In genomic region chr7:28886486-28886885, GRCm38 (mm10) we compare ENCODE assay signal across 25 mouse cellular contexts. TPM values are rescaled to one million over a fixed set of nuclear protein-coding genes. Genes with fewer than 3 reads are reported as not detected.
DNase-seq lines count a peak whose midpoint lies in the region; ATAC-seq lines count a peak whose summit lies in the region.
"Had no signal": no experiment of that assay in that cellular context is flagged by ENCODE, and none has a peak within 500 bp of the region (broad histone marks: within the 10 kb centered on the region; RNA-seq: fewer than 3 reads in every experiment).

No protein-coding gene starts in this region.

- H3K27ac ChIP-seq in heart, embryonic 10.5 days, result no peak overlapping the region
- no peak overlapping the region for H3K27ac ChIP-seq in liver, embryonic 11.5 days (ENCODE audit: low read depth, low read length)
- H3K27ac ChIP-seq: forebrain, embryonic 13.5 days; gastrocnemius, adult 2 months; hindbrain, embryonic 10.5 days; limb, embryonic 13.5 days; liver, embryonic 15.5 days; neural tube, embryonic 15.5 days had no signal

- H3K36me3 ChIP-seq in heart, embryonic 10.5 days, result peaks cover 20% of the 10 kb centered on the region
- peaks cover 5% of the 10 kb centered on the region for H3K36me3 ChIP-seq in liver, embryonic 11.5 days (ENCODE audit: control insufficient read depth, insufficient read depth, low read length)

- peaks cover 61% of the 10 kb centered on the region for H3K27me3 ChIP-seq in heart, embryonic 10.5 days (ENCODE audit: insufficient read depth, poor library complexity, severe bottlenecking)
- peaks cover 45% of the 10 kb centered on the region for H3K27me3 ChIP-seq in liver, embryonic 11.5 days (replicated peaks; ENCODE audit: control insufficient read depth, insufficient read depth, low read length)

- peaks cover 19% of the 10 kb centered on the region for H3K4me1 ChIP-seq in heart, embryonic 10.5 days
- H3K4me1 ChIP-seq in liver, embryonic 11.5 days (replicated peaks; ENCODE audit: control insufficient read depth, insufficient read depth, low read length), result no peaks in the 10 kb centered on the region

- H3K9me3 ChIP-seq in heart, embryonic 10.5 days, result no peaks in the 10 kb centered on the region
- H3K9me3 ChIP-seq in liver, embryonic 11.5 days (ENCODE audit: control insufficient read depth, low read length), result no peaks in the 10 kb centered on the region
- H3K9me3 ChIP-seq: forebrain, embryonic 13.5 days; hindbrain, embryonic 10.5 days; limb, embryonic 13.5 days; liver, embryonic 15.5 days; neural tube, embryonic 15.5 days had no signal

- ATAC-seq in liver, embryonic 11.5 days (replicated peaks; ENCODE audit: low FRiP score), result no peak
- ATAC-seq: forebrain, embryonic 13.5 days had no signal

- WGBS in heart, embryonic 10.5 days, result 13% methylated on average over 14 of the region's 14 CpGs
- WGBS in liver, embryonic 11.5 days, result 21% methylated on average over 14 of the region's 14 CpGs

- no peak overlapping the region for H3K4me2 ChIP-seq in liver, embryonic 11.5 days
- H3K4me2 ChIP-seq: forebrain, embryonic 13.5 days; heart, embryonic 11.5 days; limb, embryonic 13.5 days; liver, embryonic 15.5 days; neural tube, embryonic 15.5 days had no signal

- 0 out of 2 replicates have a peak overlapping the region, but pooled peaks have one; percentile 2 for H3K4me3 ChIP-seq in heart, embryonic 10.5 days
- H3K4me3 ChIP-seq in liver, embryonic 11.5 days (ENCODE audit: low read depth, low read length), result no peak overlapping the region
- H3K4me3 ChIP-seq: forebrain, embryonic 13.5 days; gastrocnemius, adult 2 months; hindbrain, embryonic 10.5 days; limb, embryonic 13.5 days; liver, embryonic 15.5 days; neural tube, embryonic 15.5 days had no signal

- DNase-seq in heart, embryonic 10.5 days (ENCODE audit: low spot score), result no peak
- no peak for DNase-seq in heart, adult 9 months (ENCODE audit: low spot score in 2 of 2)
- DNase-seq in liver, result peak; percentile 35
- no peak for DNase-seq in liver, embryonic 11.5 days (ENCODE audit: low spot score)
- peak; percentile 50 for DNase-seq in thymus, postnatal 4 days
- DNase-seq in thymus, postnatal 10 days (ENCODE audit: low spot score in 2 of 2), result no peak
- no peak for DNase-seq in spleen, adult 12 weeks (ENCODE audit: low spot score)
- no peak for DNase-seq in ovary, postnatal 14 days (ENCODE audit: low spot score)
- DNase-seq: adrenal gland, adult 2 months; cerebellum, adult 18-20 months; cerebellum, postnatal 25 days; embryo, embryonic 11 days; gastrocnemius, adult 2 months; kidney, adult 11 months; kidney, postnatal 25 days; layer of hippocampus, postnatal 36 days; lung, postnatal 4 days; right cerebral cortex, postnatal 14 days; spleen, adult 18-20 months had no signal

- H3K9ac ChIP-seq in liver, embryonic 11.5 days (ENCODE audit: low read depth, low read length), result no peak overlapping the region
- H3K9ac ChIP-seq: forebrain, embryonic 13.5 days; limb, embryonic 13.5 days; liver, embryonic 15.5 days; neural tube, embryonic 15.5 days had no signal

RNA-seq across cellular contexts. Expression of gene Capn12, which starts 5.3 kb away (rescaled TPM):
- 0.20 and 0.34 TPM in 2 replicates for polyA plus RNA-seq in heart, embryonic 10.5 days (2016; fragmentation: Nextera tagmentation; extraction: Ambion mirVana)
- 0.21 and 0.37 TPM in 2 replicates for polyA plus RNA-seq in liver, embryonic 11.5 days (2014; fragmentation: Nextera tagmentation; extraction: Ambion mirVana)
- polyA plus RNA-seq: hindbrain, embryonic 10.5 days had no signal

RNA-seq across cellular contexts. Expression of gene Lgals7, which starts 22.8 kb away (rescaled TPM):
- polyA plus RNA-seq in heart, embryonic 10.5 days (2016; fragmentation: Nextera tagmentation; extraction: Ambion mirVana), result 0.24 and 0.81 TPM in 2 replicates
- not detected in 2 replicates for polyA plus RNA-seq in liver, embryonic 11.5 days (2014; fragmentation: Nextera tagmentation; extraction: Ambion mirVana)

RNA-seq across cellular contexts. Expression of gene Lgals4, which starts 52.8 kb away (rescaled TPM):
- 2.8 and 3.6 TPM in 2 replicates for polyA plus RNA-seq in heart, embryonic 10.5 days (2016; fragmentation: Nextera tagmentation; extraction: Ambion mirVana)
- polyA plus RNA-seq in liver, embryonic 11.5 days (2014; fragmentation: Nextera tagmentation; extraction: Ambion mirVana), result 2.9 and 5.1 TPM in 2 replicates

Comparison
In these comparisons a context has a peak if more than half of its experiments do, and no peak if none do; other contexts are left out.
1. DNase-seq: peak in liver (single experiment) and thymus, postnatal 4 days (single experiment); none in heart, embryonic 10.5 days (single experiment), heart, adult 9 months (0 of 2), liver, embryonic 11.5 days (single experiment), thymus, postnatal 10 days (0 of 2), spleen, adult 12 weeks (single experiment) and ovary, postnatal 14 days (single experiment).